Mouse (Mus musculus) forebrain, embryonic 11.5 days (tissue): Measurements from ENCODE around the gene Mapre3. TPM values are rescaled to one million over a fixed set of nuclear protein-coding genes. Genes with fewer than 3 reads are reported as not detected.

Source experiments
- ATAC-seq: fragments of 200-750 bp; cut with Nextera tagmentation; replicated peaks from 2 replicates; pipeline ENCODE4 v1.8.0; 2017; ENCODE audit warnings: moderate TSS enrichment; ENCODE audit not compliant: low FRiP score
- DNase-seq: peaks from one replicate; pipeline ENCODE4 v3.0.0-alpha.2; 2017; ENCODE audit warnings: low spot score
- H3K27ac ChIP-seq: fragments of 300-500 bp; sonication (generic); 2 replicates; pipeline ENCODE4 v1.5.1; 2014; ENCODE audit warnings: low read depth, low read length
- H3K27me3 ChIP-seq: fragments of 300-500 bp; sonication (generic); 2 replicates; pipeline ENCODE4 v1.6.1; 2014; ENCODE audit warnings: mild to moderate bottlenecking, low read length, mixed read lengths; ENCODE audit not compliant: control insufficient read depth, insufficient read depth
- H3K36me3 ChIP-seq: fragments of 300-500 bp; sonication (generic); 2 replicates; pipeline ENCODE4 v1.6.1; 2014; ENCODE audit warnings: mild to moderate bottlenecking, low read length, moderate library complexity, mixed read lengths; ENCODE audit not compliant: control insufficient read depth, insufficient read depth
- H3K4me1 ChIP-seq: fragments of 300-500 bp; sonication (generic); replicated peaks from 2 replicates; pipeline ENCODE4 v1.6.1; 2014; ENCODE audit warnings: low read length, mixed read lengths; ENCODE audit not compliant: control insufficient read depth, insufficient read depth
- H3K4me2 ChIP-seq: fragments of 300-500 bp; sonication (generic); 2 replicates; pipeline ENCODE4 v1.6.1; 2014; ENCODE audit warnings: low read depth, mild to moderate bottlenecking, low read length, moderate library complexity, mixed read lengths; ENCODE audit not compliant: severe bottlenecking
- H3K4me3 ChIP-seq: fragments of 300-500 bp; sonication (generic); 2 replicates; pipeline ENCODE4 v1.5.1; 2014; ENCODE audit warnings: low read depth, low read length
- H3K9ac ChIP-seq: fragments of 300-500 bp; sonication (generic); 2 replicates; pipeline ENCODE4 v1.6.1; 2014; ENCODE audit warnings: low read length
- H3K9me3 ChIP-seq: fragments of 300-500 bp; sonication (generic); 2 replicates; pipeline ENCODE4 v1.6.1; 2016; ENCODE audit warnings: low read length, mixed read lengths; ENCODE audit not compliant: control insufficient read depth
- WGBS: fragments of 180-500 bp; shearing (Covaris S2); extraction: QIAGEN DNeasy Blood & Tissue Kit; methylation state at CpG from one replicate; pipeline ENCODE4 v1.1.7; 2014; 5-methylcytosine and 5-hydroxymethylcytosine counted together
- polyA plus RNA-seq: library from polyadenylated mRNA; unstranded; fragments of >200 nt; fragmentation: Nextera tagmentation; extraction: Ambion mirVana; gene quantifications from 2 replicates; pipeline ENCODE4 v1.2.1, GENCODE M21; 2014

The Mapre3 gene
- polyA plus RNA-seq, 1 experiment from 2014 or later = 39.7 TPM

GRCm38 (mm10) chr5:30866871-30867270 is 52.4 kb downstream of the Mapre3 start:
- H3K27me3 ChIP-seq = no peaks in the 10 kb centered on the region
- DNase-seq = no peak
- H3K4me1 ChIP-seq = peaks cover 8% of the 10 kb centered on the region; the same call in 1 of the 2 replicates
- H3K27ac ChIP-seq = no peak overlapping the region
- WGBS = 87% methylated on average over 3 of the region's 3 CpGs
- H3K4me3 ChIP-seq = no peak overlapping the region
- H3K36me3 ChIP-seq = peaks cover 4% of the 10 kb centered on the region; the same call in 1 of the 2 replicates
- no peak overlapping the region for H3K4me2 ChIP-seq
- ATAC-seq = no peak
- H3K9me3 ChIP-seq = no peaks in the 10 kb centered on the region
- no peak overlapping the region for H3K9ac ChIP-seq

GRCm38 (mm10) chr5:30867712-30868111 is 53.3 kb downstream of the Mapre3 start, which contains the start of gene Tmem214:
Tmem214 (plus strand) TSS chr5:30868012.
- H3K9me3 ChIP-seq = no peaks in the 10 kb centered on the region
- H3K36me3 ChIP-seq = peaks cover 7% of the 10 kb centered on the region; the same call in 1 of the 2 replicates
- H3K4me2 ChIP-seq = 0 out of 2 replicates have a peak within 1 kb of the TSS, but pooled peaks have one; percentile 2
- no peak for ATAC-seq
- H3K9ac ChIP-seq = no peak within 1 kb of the TSS
- no peaks in the 10 kb centered on the region for H3K27me3 ChIP-seq
- H3K27ac ChIP-seq = no peak within 1 kb of the TSS
- peaks cover 8% of the 10 kb centered on the region; the same call in 1 of the 2 replicates for H3K4me1 ChIP-seq
- H3K4me3 ChIP-seq = peak within 1 kb of the TSS; percentile 74
- 96% methylated on average over 3 of the region's 3 CpGs for WGBS
- no peak for DNase-seq

GRCm38 (mm10) chr5:30868981-30869380 is 54.5 kb downstream of the Mapre3 start:
- WGBS = 21% methylated on average over 9 of the region's 9 CpGs
- ATAC-seq (peak; percentile 39; the same call in 1 of the 2 replicates), DNase-seq (no peak)
- Histone ChIP-seq H3K4me1 (peaks cover 8% of the 10 kb centered on the region; the same call in 1 of the 2 replicates), H3K9ac (peak overlapping the region; percentile 73), H3K4me2 (peak overlapping the region; percentile 78), H3K27me3 (no peaks in the 10 kb centered on the region), H3K36me3 (peaks cover 7% of the 10 kb centered on the region; the same call in 1 of the 2 replicates), H3K4me3 (peak overlapping the region; percentile 74), H3K9me3 (no peaks in the 10 kb centered on the region), H3K27ac (0 out of 2 replicates have a peak overlapping the region, but pooled peaks have one; percentile 31)

- WGBS = under 1% methylated on average over 62 of the region's 63 CpGs
- Histone ChIP-seq H3K4me3 (peak overlapping the region; percentile 74), H3K4me1 (peaks cover 8% of the 10 kb centered on the region; the same call in 1 of the 2 replicates), H3K27me3 (no peaks in the 10 kb centered on the region), H3K4me2 (peak overlapping the region; percentile 78), H3K36me3 (peaks cover 7% of the 10 kb centered on the region; the same call in 1 of the 2 replicates), H3K27ac (0 out of 2 replicates have a peak overlapping the region, but pooled peaks have one; percentile 31), H3K9me3 (no peaks in the 10 kb centered on the region), H3K9ac (peak overlapping the region; percentile 73)
- DNase-seq (peak; percentile 93), ATAC-seq (peak; percentile 93)
Observed at GRCm38 (mm10) chr5:30869405-30870130, 55.1 kb downstream of the Mapre3 start.

GRCm38 (mm10) chr5:30870131-30870406 is 55.6 kb downstream of the Mapre3 start:
- ATAC-seq (no peak), DNase-seq (no peak)
- Histone ChIP-seq H3K9me3 (no peaks in the 10 kb centered on the region), H3K9ac (peak overlapping the region; percentile 73), H3K27me3 (no peaks in the 10 kb centered on the region), H3K36me3 (peaks cover 7% of the 10 kb centered on the region; the same call in 1 of the 2 replicates), H3K4me3 (peak overlapping the region; percentile 74), H3K27ac (no peak overlapping the region), H3K4me1 (peaks cover 8% of the 10 kb centered on the region; the same call in 1 of the 2 replicates), H3K4me2 (peak overlapping the region; percentile 78)
- WGBS = 35% methylated on average over 2 of the region's 2 CpGs

GRCm38 (mm10) chr5:30872574-30872973 is 58.1 kb downstream of the Mapre3 start:
- no peak overlapping the region for H3K4me3 ChIP-seq
- H3K9me3 ChIP-seq = no peaks in the 10 kb centered on the region
- H3K9ac ChIP-seq = no peak overlapping the region
- H3K36me3 ChIP-seq = peaks cover 16% of the 10 kb centered on the region
- no peak overlapping the region for H3K27ac ChIP-seq
- peaks cover 8% of the 10 kb centered on the region; the same call in 1 of the 2 replicates for H3K4me1 ChIP-seq
- DNase-seq = no peak
- no peaks in the 10 kb centered on the region for H3K27me3 ChIP-seq
- no peak overlapping the region for H3K4me2 ChIP-seq
- 96% methylated on average over 9 of the region's 9 CpGs for WGBS
- no peak for ATAC-seq

GRCm38 (mm10) chr5:30874365-30874764 is 59.9 kb downstream of the Mapre3 start:
- no peaks in the 10 kb centered on the region for H3K27me3 ChIP-seq
- 89% methylated on average over 7 of the region's 7 CpGs for WGBS
- H3K36me3 ChIP-seq = peaks cover 16% of the 10 kb centered on the region
- no peak overlapping the region for H3K4me2 ChIP-seq
- no peak overlapping the region for H3K27ac ChIP-seq
- no peaks in the 10 kb centered on the region for H3K9me3 ChIP-seq
- no peak overlapping the region for H3K9ac ChIP-seq
- ATAC-seq = no peak
- H3K4me3 ChIP-seq = no peak overlapping the region
- peaks cover 6% of the 10 kb centered on the region; the same call in 1 of the 2 replicates for H3K4me1 ChIP-seq
- DNase-seq = no peak

- Histone ChIP-seq H3K9me3 (no peaks in the 10 kb centered on the region), H3K27ac (no peak overlapping the region), H3K4me1 (no peaks in the 10 kb centered on the region), H3K9ac (no peak overlapping the region), H3K4me3 (no peak overlapping the region), H3K27me3 (no peaks in the 10 kb centered on the region), H3K36me3 (peaks cover 9% of the 10 kb centered on the region), H3K4me2 (no peak overlapping the region)
- ATAC-seq (no peak), DNase-seq (no peak)
- 70% methylated on average over 6 of the region's 6 CpGs for WGBS
Observed at GRCm38 (mm10) chr5:30878616-30879015, 64.2 kb downstream of the Mapre3 start.
